Mouse (Mus musculus) embryonic fibroblast, embryonic 13.5 days (primary cell): ENCODE measurements around the gene Pdia2. TPM values are rescaled to one million over a fixed set of nuclear protein-coding genes. Genes with fewer than 3 reads are reported as not detected.
A peak's percentile ranks its signal among the peaks of the same experiment; 100 is the strongest.

Source experiments
- H3K27ac ChIP-seq: 2 replicates; pipeline ENCODE4 v1.5.1; 2012; ENCODE audit warnings: low read length, control low read depth, inconsistent platforms; ENCODE audit not compliant: insufficient read depth
- H3K4me1 ChIP-seq: 2 replicates; pipeline ENCODE4 v1.6.1; 2011; ENCODE audit warnings: low read length; ENCODE audit not compliant: control insufficient read depth, insufficient read depth
- H3K4me3 ChIP-seq: 2 replicates; pipeline ENCODE4 v1.5.1; 2011; ENCODE audit warnings: mild to moderate bottlenecking, control low read depth, low read length; ENCODE audit not compliant: insufficient read depth
- CTCF ChIP-seq: IDR thresholded peaks from 2 replicates; pipeline ENCODE4 v1.5.1; 2011; ENCODE audit warnings: mild to moderate bottlenecking, control low read depth, low read length, moderate library complexity, borderline replicate concordance; ENCODE audit not compliant: insufficient read depth
- POLR2A ChIP-seq: IDR thresholded peaks from 2 replicates; pipeline ENCODE4 v1.6.1; 2011; ENCODE audit warnings: low read depth, mild to moderate bottlenecking, control low read depth, low read length, moderate library complexity
- polyA plus RNA-seq: library from polyadenylated mRNA; stranded (reverse); fragments of >200 nt; gene quantifications from 2 replicates; pipeline ENCODE4 v1.2.4, GENCODE M21; 2011; ENCODE audit warnings: low read depth; ENCODE audit not compliant: missing spikeins, insufficient read length

Gene Pdia2
- polyA plus RNA-seq, 1 experiment: not detected

- Histone ChIP-seq H3K4me3 (no peak overlapping the region), H3K27ac (no peak overlapping the region), H3K4me1 (no peaks in the 10 kb centered on the region)
- no peak for TF ChIP-seq POLR2A
- TF ChIP-seq CTCF: no peak
These were observed 30.8 kb downstream of the Pdia2 start for GRCm38 (mm10) chr17:26168039-26168438.

GRCm38 (mm10) chr17:26162736-26163135 is 36.2 kb downstream of the Pdia2 start:
- TF ChIP-seq POLR2A (no peak), CTCF (no peak)
- H3K27ac ChIP-seq: no peak overlapping the region
- H3K4me3 ChIP-seq: no peak overlapping the region
- H3K4me1 ChIP-seq: no peaks in the 10 kb centered on the region

- Histone ChIP-seq H3K4me3 (no peak overlapping the region), H3K4me1 (peaks cover 7% of the 10 kb centered on the region; the same call in 1 of the 2 replicates), H3K27ac (peak overlapping the region; percentile 93)
- TF ChIP-seq CTCF (no peak), POLR2A (no peak)
These were observed 46.8 kb downstream of the Pdia2 start for GRCm38 (mm10) chr17:26151886-26152630.

- Histone ChIP-seq H3K27ac (no peak overlapping the region), H3K4me1 (peaks cover 7% of the 10 kb centered on the region; the same call in 1 of the 2 replicates)
- TF ChIP-seq CTCF (no peak), POLR2A (no peak)
These were observed 49.8 kb downstream of the Pdia2 start for GRCm38 (mm10) chr17:26149056-26149455.

More at GRCm38 (mm10) chr17:26149056-26149455, 49.8 kb downstream of the Pdia2 start:
- no peak overlapping the region for H3K4me3 ChIP-seq

Other genes starting within 250 kb of the Pdia2 start
- gene A930017K11Rik, start 246.5 kb downstream of the Pdia2 start, polyA plus RNA-seq: not detected in 2 replicates
- 10.1 and 10.9 TPM in 2 replicates for gene Capn15, start 213.3 kb downstream of the Pdia2 start, polyA plus RNA-seq
- gene Rab11fip3, start 129.5 kb downstream of the Pdia2 start, polyA plus RNA-seq: 20.7 and 22.6 TPM in 2 replicates
- gene Decr2, start 108.8 kb downstream of the Pdia2 start, polyA plus RNA-seq: 28.2 and 30.9 TPM in 2 replicates
- gene Nme4, start 103.5 kb downstream of the Pdia2 start, polyA plus RNA-seq: 47.9 and 50.4 TPM in 2 replicates
- gene Tmem8, start 85.8 kb downstream of the Pdia2 start, polyA plus RNA-seq: 0.48 and 1.0 TPM in 2 replicates
- gene Mrpl28, start 75.6 kb downstream of the Pdia2 start, polyA plus RNA-seq: 38.7 and 41.0 TPM in 2 replicates
- gene Axin1, start 60.4 kb downstream of the Pdia2 start, polyA plus RNA-seq: 34.4 and 50.5 TPM in 2 replicates
- gene Rgs11, start 3.9 kb upstream of the Pdia2 start, polyA plus RNA-seq: 2.2 and 2.8 TPM in 2 replicates
- gene Arhgdig, start 8.7 kb upstream of the Pdia2 start, polyA plus RNA-seq: 5.8 and 9.3 TPM in 2 replicates
- 47.2 and 57.3 TPM in 2 replicates for gene Fam234a, start 45.2 kb upstream of the Pdia2 start, polyA plus RNA-seq
- 44.1 and 45.0 TPM in 2 replicates for gene Luc7l, start 53.8 kb upstream of the Pdia2 start, polyA plus RNA-seq
- 1.2 and 2.4 TPM in 2 replicates for gene Neurl1b, start 215.7 kb upstream of the Pdia2 start, polyA plus RNA-seq